Mouse (Mus musculus): ENCODE measurements around the gene Psme4.

Psme4 gene

DNA sequence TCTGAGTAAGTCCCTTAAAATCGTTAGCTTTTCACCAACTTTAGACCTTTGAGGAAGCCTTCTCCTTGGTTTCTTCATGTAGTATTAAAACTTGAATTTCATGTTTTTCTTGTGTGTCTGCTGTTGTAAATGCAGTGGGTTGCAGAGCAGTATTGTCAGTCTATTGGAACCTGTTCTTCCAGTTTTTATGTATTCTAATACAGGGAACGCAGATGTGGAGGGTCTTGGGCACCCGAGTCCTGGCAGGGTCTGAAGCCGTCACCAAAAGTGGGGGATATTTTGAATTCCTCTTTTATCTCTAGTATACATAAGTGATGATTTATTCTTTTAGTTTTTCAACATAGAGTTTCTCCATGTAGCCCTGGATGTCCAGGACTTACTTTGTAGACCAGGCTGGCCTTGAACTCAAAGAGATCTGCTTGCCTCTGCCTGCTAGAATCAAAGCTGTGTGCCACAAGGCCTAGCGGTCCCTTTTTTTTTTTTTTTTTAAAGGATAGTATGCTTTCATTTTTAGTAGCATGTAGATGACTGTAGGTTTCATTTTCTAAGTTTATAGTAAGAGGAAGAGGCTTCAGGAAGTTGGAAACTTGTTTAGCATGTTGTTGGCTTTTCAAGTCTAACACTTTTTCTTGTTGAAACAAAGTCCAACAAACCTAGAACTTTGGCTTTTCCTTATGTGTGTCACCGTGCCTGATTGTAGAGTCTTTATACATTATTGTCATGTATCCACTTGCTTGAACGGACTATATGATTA, 14.9 kb downstream of the Psme4 start:
- no peak for DNase-seq

DNA sequence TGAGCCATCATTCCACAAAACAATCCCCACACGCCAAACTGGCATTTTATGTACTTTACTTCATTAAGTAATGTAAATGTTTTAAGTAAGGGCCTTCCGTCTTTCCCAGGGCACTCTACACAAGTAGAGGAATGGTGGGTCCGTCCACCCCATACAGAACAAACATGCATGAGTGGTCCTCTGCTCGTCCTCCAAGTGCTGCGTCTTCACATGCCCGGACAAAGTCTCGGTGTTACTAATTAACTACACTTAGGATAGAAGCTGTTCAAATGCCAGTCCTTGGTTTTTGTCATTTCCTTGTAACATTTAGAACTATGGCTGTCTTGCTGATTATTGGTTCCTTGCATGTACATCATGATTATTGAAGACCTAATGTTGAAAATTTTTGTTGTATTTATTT, 21.2 kb downstream of the Psme4 start:
- DNase-seq, result no peak

DNA sequence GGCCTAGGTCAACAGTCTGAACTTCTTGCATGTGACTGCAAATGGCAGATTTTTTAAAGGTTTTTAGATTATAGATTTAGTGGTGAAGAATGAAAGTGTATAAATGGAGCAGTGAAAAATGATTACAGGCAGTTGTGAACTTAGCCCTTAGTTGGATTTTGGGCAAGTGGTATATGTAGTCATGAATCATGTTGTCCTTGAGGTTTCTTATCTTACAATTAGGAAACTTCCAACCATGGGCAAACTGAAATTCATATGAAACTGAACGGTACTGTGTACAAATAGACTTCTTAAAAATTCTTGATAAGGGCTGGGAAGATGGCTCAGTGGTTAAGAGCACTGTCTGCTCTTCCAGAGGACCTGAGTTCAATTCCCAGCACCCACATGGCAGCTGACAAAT, 22.2 kb downstream of the Psme4 start:
- no peak for DNase-seq

DNA sequence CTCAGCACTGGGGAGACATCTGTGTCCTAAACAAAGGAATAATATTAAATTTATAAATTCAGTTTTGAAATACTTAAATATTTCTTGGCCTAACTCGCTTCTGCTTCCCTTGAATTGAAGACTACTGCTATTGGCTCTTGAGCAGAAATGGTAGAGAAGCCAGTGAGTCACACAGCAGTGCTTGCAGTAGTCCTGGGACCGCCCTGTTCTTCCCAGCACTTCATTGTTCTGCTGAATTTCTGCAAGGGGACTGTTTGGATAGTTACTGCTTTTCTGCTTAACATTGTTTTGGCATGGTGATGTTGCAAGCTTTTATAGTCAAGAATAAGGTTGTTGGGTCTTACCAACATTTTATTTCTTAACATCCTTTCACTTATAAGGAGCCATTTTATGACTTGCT, 25.7 kb downstream of the Psme4 start:
- no peak for DNase-seq

DNA sequence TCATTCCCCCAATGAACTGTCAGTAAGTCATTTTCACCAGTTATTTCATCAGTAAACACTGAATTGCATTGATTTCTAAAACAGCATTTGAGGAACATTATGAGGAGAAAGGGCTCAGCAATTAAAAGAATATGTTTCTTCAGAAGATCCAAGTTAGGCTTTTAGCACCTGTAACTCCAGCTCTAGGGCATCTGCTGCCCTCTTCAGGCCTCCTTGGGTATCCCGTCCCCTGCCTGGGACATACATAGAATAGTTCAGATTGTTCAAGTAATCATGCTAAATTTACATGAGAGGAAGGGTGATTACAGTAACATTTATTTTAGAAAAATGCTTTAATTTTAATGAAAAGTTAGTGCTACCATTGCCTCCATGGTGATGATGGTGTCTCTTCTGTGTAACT, 28.0 kb downstream of the Psme4 start:
- DNase-seq, result no peak

DNA sequence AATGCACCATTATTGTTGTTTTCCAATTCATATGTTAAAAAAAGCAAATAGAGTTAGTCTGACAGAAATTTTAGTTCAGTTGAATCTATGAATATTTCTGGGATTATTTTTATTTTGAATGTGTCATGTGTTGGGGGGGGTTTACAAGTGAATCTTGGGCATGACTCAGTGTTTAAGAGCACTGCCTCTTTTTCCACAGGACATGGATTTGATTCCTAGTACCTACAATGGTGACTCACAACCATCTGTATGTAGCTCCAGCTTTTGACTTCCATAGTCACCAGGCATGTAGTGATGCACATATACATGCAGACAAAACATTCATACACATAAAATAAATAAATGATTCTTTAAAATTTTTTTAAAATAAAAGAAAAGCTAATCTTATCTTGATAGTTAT, 28.6 kb downstream of the Psme4 start:
- no peak for DNase-seq

DNA sequence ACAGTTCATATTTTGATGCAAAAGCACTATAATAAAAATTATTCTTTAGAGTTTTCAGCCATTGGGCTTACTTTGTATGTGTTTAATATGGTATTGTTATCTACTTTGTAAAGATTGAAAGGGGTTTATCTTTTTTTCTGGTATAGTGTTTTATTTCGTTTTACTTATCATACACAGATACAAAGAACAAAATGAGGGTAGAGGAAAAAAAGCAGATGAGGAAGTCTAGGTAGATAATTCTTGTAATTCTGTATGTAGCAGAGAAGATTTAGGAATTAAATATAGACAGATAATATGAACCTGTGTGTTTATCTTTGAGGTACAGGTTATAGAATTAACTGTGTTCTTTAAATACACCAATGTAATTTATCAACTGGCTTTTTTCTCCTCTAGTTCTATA, 30.9 kb downstream of the Psme4 start:
- no peak for DNase-seq

DNA sequence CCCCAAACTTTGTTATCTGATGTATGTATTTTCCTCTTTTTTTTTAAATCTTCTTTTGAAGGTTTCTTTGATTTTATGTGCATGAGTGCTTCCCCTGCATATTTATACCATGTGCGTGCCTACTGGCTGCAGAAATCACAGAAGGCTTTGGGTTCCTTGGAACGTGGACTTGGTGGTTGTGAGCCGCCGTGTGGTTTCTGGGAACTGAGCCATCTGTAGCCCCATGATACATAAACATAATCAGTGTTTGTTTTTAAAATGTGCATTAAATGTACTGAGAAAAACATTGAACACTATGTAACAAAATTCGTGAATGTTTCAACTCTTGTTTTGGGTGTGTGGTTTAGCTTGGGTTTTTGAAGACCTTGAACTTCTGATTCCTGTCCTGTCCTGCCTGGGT, 49.6 kb downstream of the Psme4 start:
- no peak for DNase-seq

DNA sequence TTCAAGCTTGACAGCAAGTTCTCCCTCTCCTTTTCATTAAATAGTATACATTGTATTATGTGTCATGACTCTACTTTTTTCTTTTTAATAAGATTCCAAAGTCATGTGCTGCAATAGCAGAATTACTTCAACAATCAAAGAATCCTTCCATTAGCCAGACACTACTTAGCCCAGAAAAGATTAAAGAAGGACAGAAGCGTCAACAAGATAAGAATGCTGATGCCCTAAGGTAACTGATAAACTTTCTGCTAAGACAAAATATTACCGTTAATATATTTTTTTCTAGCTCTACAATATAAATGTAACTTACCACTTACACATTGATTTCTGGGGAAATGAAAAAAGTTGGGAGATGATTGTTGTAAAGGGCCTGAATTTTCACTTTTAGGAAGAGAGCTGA, 67.3 kb downstream of the Psme4 start:
- no peak for DNase-seq

DNA sequence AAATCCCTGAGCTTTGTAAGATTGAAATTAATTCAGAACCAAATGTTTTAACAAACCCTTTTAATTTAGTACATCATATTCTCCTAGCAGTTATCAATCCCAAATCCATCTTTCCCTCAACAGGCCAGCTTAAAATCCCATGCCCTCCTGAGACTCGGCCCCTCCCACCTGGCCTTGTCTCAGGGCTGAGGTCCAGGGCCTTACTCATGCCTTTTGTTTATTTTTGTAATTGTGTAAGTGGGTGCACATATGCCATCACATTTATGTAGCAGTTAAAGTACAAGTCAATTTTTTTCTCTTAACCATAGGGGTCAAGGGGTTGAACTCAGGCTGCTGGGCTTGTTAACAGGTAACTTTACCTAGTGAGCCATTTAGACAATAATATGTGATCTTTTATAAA, 72.8 kb downstream of the Psme4 start:
- no peak for DNase-seq

DNA sequence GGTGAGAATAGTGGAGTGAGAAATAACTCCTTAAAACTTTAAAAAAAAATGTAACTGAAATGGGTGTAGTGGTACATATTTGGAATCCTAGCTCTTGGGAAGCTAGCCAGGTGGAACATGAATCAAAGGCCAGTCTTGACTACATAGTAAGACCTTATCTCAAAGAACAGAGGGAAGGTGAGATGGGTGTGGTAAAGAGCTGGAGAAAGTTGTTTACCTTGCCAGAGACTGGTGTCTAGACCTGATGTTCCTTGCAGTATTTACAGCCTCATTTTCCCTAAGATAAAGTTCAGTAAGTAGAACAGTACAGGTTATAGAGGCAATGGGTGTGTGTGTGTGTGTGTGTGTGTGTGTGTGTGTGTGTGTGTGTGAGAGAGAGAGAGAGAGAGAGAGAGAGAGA, 100.9 kb downstream of the Psme4 start:
- no peak for DNase-seq

DNA sequence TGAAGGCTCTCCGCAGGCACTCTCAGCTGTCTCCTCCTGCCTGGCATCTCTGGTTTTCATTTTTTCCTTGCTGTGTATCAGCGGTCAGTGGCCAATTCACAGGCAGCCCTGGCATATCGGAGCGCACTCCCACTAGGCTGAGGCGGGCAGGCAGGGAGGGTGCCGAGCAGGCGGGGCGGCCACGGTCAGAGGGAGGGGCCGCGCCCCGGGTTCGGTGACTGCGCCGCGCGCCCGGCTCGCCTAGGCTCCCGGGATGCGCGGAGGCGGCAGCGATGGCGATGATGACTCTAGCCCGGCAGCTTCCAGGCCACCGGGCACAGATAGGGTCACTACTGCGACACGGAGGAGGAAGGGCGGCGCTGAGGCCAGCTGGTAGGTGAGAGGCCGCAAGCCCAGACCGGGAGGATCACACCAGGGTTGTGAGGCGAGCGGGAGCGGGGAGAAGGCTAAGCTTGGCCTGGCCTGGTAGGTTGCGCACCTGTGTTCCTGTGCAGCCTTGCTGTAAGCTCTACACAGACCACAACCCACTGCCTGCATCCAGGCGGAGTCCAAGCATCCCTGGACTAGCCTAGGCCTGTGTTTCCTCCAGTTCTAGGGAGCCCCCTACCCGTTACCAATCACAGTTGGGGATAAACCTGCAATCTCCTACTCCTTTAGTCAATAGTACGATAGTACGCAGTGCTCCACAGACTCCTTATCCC, 113.8 kb downstream of the Psme4 start, which contains the start of the genes Gpr75 and Asb3:
Gpr75 (plus strand) TSS at position 188 of the 701 bp plus-strand sequence.
Asb3 (plus strand) TSS at position 246 of the 701 bp plus-strand sequence.
- peak; percentile 80 for DNase-seq

DNA sequence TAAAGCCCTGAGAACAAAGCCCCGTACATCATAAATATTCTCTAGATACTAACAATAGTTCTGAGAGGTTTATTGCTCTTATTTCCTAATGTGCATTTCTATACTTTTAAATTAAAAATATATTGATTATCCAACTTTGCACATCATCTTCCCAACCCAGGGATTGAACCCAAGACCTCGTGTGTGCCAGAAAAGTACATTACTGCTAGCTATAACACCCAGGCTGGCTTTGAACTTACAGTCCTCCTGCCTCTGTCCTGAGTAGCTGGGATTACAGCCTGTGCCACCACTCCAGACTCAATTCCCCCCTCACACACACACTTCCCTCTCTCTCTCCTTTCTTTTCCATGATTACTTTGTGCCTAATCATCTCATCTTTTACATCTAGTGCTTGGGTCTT, 116.6 kb downstream of the Psme4 start:
- no peak for DNase-seq

DNA sequence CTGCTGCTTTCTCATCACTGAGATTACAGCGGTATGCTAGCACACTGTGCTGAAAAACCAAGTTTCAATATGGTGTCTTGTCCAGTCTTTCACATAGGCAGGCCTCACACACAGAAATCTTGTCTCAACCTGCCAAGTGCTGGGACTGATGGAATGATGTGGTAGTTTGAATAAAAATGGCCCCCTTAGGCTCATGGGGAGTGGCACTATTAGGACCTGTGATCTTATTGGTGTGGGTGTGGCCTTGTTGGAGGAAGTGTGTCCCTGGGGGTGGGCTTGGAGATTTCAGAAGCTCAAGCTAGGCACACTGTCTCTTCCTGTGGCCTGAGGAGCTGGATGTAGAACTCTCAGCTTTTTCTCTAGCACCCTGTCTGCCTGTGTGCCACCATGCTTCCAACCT, 124.7 kb downstream of the Psme4 start:
- DNase-seq, result no peak

DNA sequence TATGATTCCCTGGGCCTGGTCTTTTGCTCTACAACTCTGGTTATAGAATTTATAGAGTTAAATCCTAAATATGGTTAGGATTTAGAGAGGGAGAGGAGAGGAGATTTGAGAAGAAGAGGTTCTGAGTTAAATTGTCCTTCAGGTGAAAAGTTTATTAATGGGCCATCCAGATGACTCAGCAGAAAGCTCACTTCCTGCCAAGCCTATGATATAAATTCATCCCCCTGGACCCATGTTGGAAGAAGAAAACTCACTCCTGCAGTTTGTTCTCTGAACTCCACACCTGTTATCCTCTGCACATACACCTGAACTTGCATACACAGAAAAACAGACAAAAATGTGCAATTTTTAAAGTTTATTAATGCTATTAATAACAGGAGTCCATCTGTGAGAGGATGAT, 127.8 kb downstream of the Psme4 start:
- no peak for DNase-seq

DNA sequence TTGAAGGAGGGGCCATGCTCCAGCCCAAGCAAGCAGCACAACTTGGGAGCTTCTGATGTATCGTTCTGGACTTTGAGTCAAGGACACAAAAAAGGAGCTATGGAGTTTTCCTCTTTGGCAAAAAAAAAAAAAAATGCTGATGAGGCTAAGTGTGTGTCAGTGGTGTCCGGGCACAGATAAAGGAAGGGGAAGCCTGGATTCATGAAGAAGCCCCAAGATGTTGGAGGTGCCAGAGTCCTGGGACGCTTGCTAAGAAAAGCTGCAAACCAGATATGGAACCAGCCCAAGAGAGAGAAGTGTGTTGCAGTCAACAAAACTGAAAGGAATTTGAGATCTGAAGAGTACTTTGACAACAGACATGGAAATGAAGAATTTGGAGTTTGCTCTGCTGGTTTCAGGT, 140.8 kb downstream of the Psme4 start:
- no peak for DNase-seq

DNA sequence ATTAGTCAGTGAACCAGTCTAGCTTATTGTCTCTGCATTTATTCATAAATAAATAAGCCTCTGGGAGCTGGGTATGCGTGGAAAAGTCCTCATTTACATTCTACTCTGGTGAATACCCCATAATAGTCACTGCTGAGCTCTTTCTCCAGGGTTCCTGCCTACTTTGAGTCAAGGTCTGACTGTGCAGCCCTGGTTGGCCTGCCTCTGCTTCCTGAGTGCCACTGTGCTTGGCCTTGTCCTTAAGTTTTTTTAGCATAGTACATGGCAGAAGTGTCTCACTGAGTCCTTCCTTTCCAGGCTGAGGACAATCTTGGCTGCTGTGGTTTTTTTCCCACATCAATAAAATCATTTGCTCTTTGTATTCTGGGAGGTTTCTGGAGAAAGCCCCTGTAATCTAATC, 149.1 kb downstream of the Psme4 start:
- DNase-seq, result no peak

DNA sequence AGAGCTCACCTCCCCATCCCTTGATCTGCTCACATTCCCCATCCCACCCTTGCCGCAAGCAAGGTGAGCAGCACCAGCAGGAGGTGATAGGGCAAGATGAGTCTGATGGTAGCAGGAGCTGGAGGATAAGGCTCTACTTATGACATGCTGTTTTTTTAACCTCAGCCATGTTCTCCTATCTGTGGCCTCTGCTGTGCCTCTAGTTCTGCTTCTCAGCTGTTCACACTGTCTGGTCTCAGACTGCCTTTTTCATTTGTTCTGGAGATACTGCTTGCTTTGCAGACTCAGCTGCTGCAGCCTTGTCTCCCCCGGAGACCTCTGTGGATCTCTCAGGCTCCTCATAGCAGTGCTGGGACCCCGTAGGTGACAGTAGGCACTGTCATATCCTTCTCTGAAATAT, 151.8 kb downstream of the Psme4 start:
- no peak for DNase-seq

DNA sequence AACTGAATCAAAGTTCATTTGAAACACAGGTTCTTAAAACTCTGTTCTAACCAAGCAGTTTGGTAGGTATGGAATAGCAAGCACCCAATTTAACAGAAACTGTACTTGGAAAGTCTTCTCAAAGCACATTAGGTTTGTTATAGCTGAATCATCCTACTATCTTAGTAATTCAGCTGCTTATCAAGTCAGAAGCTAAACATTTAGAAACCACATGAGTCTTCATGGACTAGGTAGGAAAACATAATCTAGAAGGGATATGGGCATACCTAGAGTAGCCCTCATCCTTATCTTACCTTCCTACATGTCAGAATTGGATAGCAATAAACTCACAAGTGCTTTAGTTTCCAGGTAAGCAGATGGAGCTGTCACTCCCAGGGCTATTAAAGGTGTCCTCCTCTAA, 156.6 kb downstream of the Psme4 start:
- DNase-seq, result no peak

DNA sequence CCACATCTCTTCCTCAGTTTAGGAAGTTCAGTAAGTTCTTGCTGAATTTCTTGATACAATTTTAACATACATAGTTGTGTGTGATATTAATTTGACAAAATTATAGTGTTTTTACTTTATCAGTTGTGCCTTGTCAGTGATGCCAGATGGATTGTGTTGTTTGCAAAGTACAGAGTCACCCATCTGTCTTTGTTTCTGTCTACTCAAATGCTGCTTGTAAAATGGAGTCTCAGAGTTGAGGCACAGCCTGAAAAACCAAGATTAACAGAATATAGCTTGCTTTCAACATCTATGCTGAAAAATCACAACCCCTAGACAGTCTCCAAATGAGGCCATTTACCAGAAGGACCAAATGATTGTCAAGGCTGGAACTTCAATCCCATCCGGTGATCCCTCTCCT, 157.0 kb downstream of the Psme4 start:
- DNase-seq, result no peak
